Mouse (Mus musculus) MEL (cell line): ENCODE data around the gene Toe1. TPM values are rescaled to one million over a fixed set of nuclear protein-coding genes. Genes with fewer than 3 reads are reported as not detected.
A peak's percentile ranks its signal among the peaks of the same experiment; 100 is the strongest.

ENCODE experiments used
- DNase-seq: peaks from one replicate; pipeline ENCODE4 v3.0.0; 2011; ENCODE audit warnings: low read depth, low spot score
- H3K27ac ChIP-seq: 2 replicates; pipeline ENCODE4 v1.5.1; 2012; ENCODE audit warnings: low read depth, mild to moderate bottlenecking, control low read depth, low read length, moderate library complexity; ENCODE audit not compliant: control insufficient read depth
- H3K27me3 ChIP-seq, 2 experiments: fragments of 150-350 bp in 1 of 2; sonication (generic) in 1 of 2; 2 replicates each; pipeline ENCODE4 v1.6.1; 2012; ENCODE audit warnings: low read length in 2 of 2, mild to moderate bottlenecking in 2 of 2, improper control_type of control experiment in 1 of 2, moderate library complexity in 1 of 2; ENCODE audit not compliant: insufficient read depth in 2 of 2, control insufficient read depth in 1 of 2
- H3K36me3 ChIP-seq, 2 experiments: 2 replicates each; pipeline ENCODE4 v1.6.1; 2012 to 2014; ENCODE audit warnings: low read length in 2 of 2, improper control_type of control experiment in 1 of 2, inconsistent platforms in 1 of 2, mild to moderate bottlenecking in 1 of 2; ENCODE audit not compliant: insufficient read depth in 2 of 2, control insufficient read depth in 1 of 2
- H3K4me1 ChIP-seq, 2 experiments: fragments of 150-350 bp in 1 of 2; sonication (generic) in 1 of 2; 2 replicates each; pipeline ENCODE4 v1.6.1; 2012; ENCODE audit warnings: low read length in 2 of 2, improper control_type of control experiment in 1 of 2, mild to moderate bottlenecking in 1 of 2; ENCODE audit not compliant: insufficient read depth in 2 of 2, control insufficient read depth in 1 of 2
- H3K4me3 ChIP-seq, 2 experiments: fragments of 150-350 bp in 1 of 2; sonication (generic) in 1 of 2; 2 replicates each; pipeline ENCODE4 v1.5.1; 2012; ENCODE audit warnings: low read depth in 2 of 2, low read length in 2 of 2, mild to moderate bottlenecking in 2 of 2, moderate library complexity in 2 of 2, control low read depth in 1 of 2, improper control_type of control experiment in 1 of 2; ENCODE audit not compliant: control insufficient read depth in 1 of 2, insufficient read depth in 1 of 2
- H3K79me2 ChIP-seq: 2 replicates; pipeline ENCODE4 v1.6.1; 2012; ENCODE audit warnings: mild to moderate bottlenecking, low read length, moderate library complexity; ENCODE audit not compliant: control insufficient read depth, poor library complexity, insufficient read depth
- H3K9ac ChIP-seq: 2 replicates; pipeline ENCODE4 v1.6.1; 2012; ENCODE audit warnings: low read depth, mild to moderate bottlenecking, control low read depth, low read length, moderate library complexity; ENCODE audit not compliant: control insufficient read depth, poor library complexity, severe bottlenecking
- H3K9me3 ChIP-seq: fragments of 150-350 bp; sonication (generic); replicated peaks from 2 replicates; pipeline ENCODE4 v1.6.1; 2012; ENCODE audit warnings: mild to moderate bottlenecking, low read length, improper control_type of control experiment, moderate library complexity; ENCODE audit not compliant: insufficient read depth
- BHLHE40 ChIP-seq: IDR thresholded peaks from 2 replicates; pipeline ENCODE4 v1.6.1; 2012; ENCODE audit warnings: low read depth, mild to moderate bottlenecking, inconsistent platforms, low read length, improper control_type of control experiment, borderline replicate concordance
- CHD1 ChIP-seq: IDR thresholded peaks from 2 replicates; pipeline ENCODE4 v1.6.1; 2012; ENCODE audit warnings: low read depth, mild to moderate bottlenecking, inconsistent platforms, low read length, improper control_type of control experiment
- CTCF ChIP-seq, 3 experiments: IDR thresholded peaks in 2 of 3; conservative IDR thresholded peaks in 1 of 3; 2 replicates each; pipeline ENCODE4 v1.5.1; 2011 to 2012; ENCODE audit warnings: low read length in 3 of 3, low read depth in 2 of 3, mild to moderate bottlenecking in 2 of 3, improper control_type of control experiment in 1 of 3, inconsistent platforms in 1 of 3, mixed read lengths in 1 of 3, moderate library complexity in 1 of 3; ENCODE audit not compliant: control insufficient read depth in 1 of 3, insufficient read depth in 1 of 3, poor library complexity in 1 of 3, severe bottlenecking in 1 of 3
- ELF1 ChIP-seq: IDR thresholded peaks from 2 replicates; pipeline ENCODE4 v1.6.1; 2014; ENCODE audit warnings: low read depth, mild to moderate bottlenecking, inconsistent platforms, low read length, improper control_type of control experiment, moderate library complexity
- EP300 ChIP-seq, 2 experiments: IDR thresholded peaks; 2 replicates each; pipeline ENCODE4 v1.6.1; 2011; ENCODE audit warnings: improper control_type of control experiment in 2 of 2, low read length in 2 of 2, low read depth in 1 of 2, mild to moderate bottlenecking in 1 of 2
- ETS1 ChIP-seq: IDR thresholded peaks from 2 replicates; pipeline ENCODE4 v1.6.1; 2012; ENCODE audit warnings: low read depth, mild to moderate bottlenecking, inconsistent platforms, low read length, improper control_type of control experiment, moderate library complexity
- GABPA ChIP-seq: IDR thresholded peaks from 2 replicates; pipeline ENCODE4 v1.6.1; 2012; ENCODE audit warnings: low read depth, mild to moderate bottlenecking, inconsistent platforms, low read length, improper control_type of control experiment, moderate library complexity
- GATA1 ChIP-seq: IDR thresholded peaks from 2 replicates; pipeline ENCODE4 v1.6.1; 2011; ENCODE audit warnings: low read depth, low read length, improper control_type of control experiment
- JUND ChIP-seq: IDR thresholded peaks from 2 replicates; pipeline ENCODE4 v1.6.1; 2011; ENCODE audit warnings: low read depth, mild to moderate bottlenecking, improper control_type of control experiment, low read length
- MAFK ChIP-seq: IDR thresholded peaks from 2 replicates; pipeline ENCODE4 v1.6.1; 2011; ENCODE audit warnings: low read depth, mild to moderate bottlenecking, low read length, improper control_type of control experiment, borderline replicate concordance
- MAX ChIP-seq: IDR thresholded peaks from 2 replicates; pipeline ENCODE4 v1.6.1; 2011; ENCODE audit warnings: low read length, improper control_type of control experiment
- MAZ ChIP-seq: IDR thresholded peaks from 2 replicates; pipeline ENCODE4 v1.6.1; 2012; ENCODE audit warnings: low read depth, mild to moderate bottlenecking, inconsistent platforms, low read length, improper control_type of control experiment
- MEF2A ChIP-seq: IDR thresholded peaks from 2 replicates; pipeline ENCODE4 v1.6.1; 2014; ENCODE audit warnings: low read depth, mild to moderate bottlenecking, inconsistent platforms, low read length, improper control_type of control experiment; ENCODE audit not compliant: poor library complexity, insufficient replicate concordance, severe bottlenecking; ENCODE audit errors: extremely low read depth
- MXI1 ChIP-seq: IDR thresholded peaks from 2 replicates; pipeline ENCODE4 v1.6.1; 2011; ENCODE audit warnings: mild to moderate bottlenecking, low read depth, low read length, improper control_type of control experiment
- MYB ChIP-seq: IDR thresholded peaks from 2 replicates; pipeline ENCODE4 v1.6.1; 2011; ENCODE audit warnings: mild to moderate bottlenecking, low read depth, low read length, improper control_type of control experiment
- MYC ChIP-seq: IDR thresholded peaks from 2 replicates; pipeline ENCODE4 v1.6.1; 2011; ENCODE audit warnings: low read depth, mild to moderate bottlenecking, low read length, improper control_type of control experiment, moderate library complexity
- NELFE ChIP-seq: IDR thresholded peaks from 2 replicates; pipeline ENCODE4 v1.6.1; 2011; ENCODE audit warnings: low read depth, low read length, improper control_type of control experiment
- NRF1 ChIP-seq: IDR thresholded peaks from 2 replicates; pipeline ENCODE4 v1.6.1; 2014; ENCODE audit warnings: low read depth, mild to moderate bottlenecking, inconsistent platforms, low read length, improper control_type of control experiment, moderate library complexity; ENCODE audit not compliant: poor library complexity, insufficient read depth, severe bottlenecking
- POLR2AphosphoS2 ChIP-seq: IDR thresholded peaks from 2 replicates; pipeline ENCODE4 v1.6.1; 2011; ENCODE audit warnings: low read length, improper control_type of control experiment
- POLR2AphosphoS5 ChIP-seq: IDR thresholded peaks from 2 replicates; pipeline ENCODE4 v1.6.1; 2012; ENCODE audit warnings: low read depth, borderline replicate concordance, mild to moderate bottlenecking, inconsistent platforms, low read length, moderate library complexity, mixed read lengths
- RCOR1 ChIP-seq: IDR thresholded peaks from 2 replicates; pipeline ENCODE4 v1.6.1; 2012; ENCODE audit warnings: low read depth, mild to moderate bottlenecking, inconsistent platforms, low read length, improper control_type of control experiment
- SMC3 ChIP-seq: IDR thresholded peaks from 2 replicates; pipeline ENCODE4 v1.6.1; 2011; ENCODE audit warnings: low read depth, low read length, improper control_type of control experiment
- TCF12 ChIP-seq: IDR thresholded peaks from 2 replicates; pipeline ENCODE4 v1.6.1; 2014; ENCODE audit warnings: low read depth, mild to moderate bottlenecking, inconsistent platforms, low read length, improper control_type of control experiment, moderate library complexity
- UBTF ChIP-seq: IDR thresholded peaks from 2 replicates; pipeline ENCODE4 v1.6.1; 2012; ENCODE audit warnings: low read depth, mild to moderate bottlenecking, inconsistent platforms, low read length, improper control_type of control experiment, moderate library complexity, borderline replicate concordance; ENCODE audit not compliant: insufficient read depth
- USF1 ChIP-seq: IDR thresholded peaks from 2 replicates; pipeline ENCODE4 v1.6.1; 2014; ENCODE audit warnings: low read depth, mild to moderate bottlenecking, inconsistent platforms, low read length, improper control_type of control experiment, moderate library complexity
- USF2 ChIP-seq, 2 experiments: IDR thresholded peaks; 2 replicates each; pipeline ENCODE4 v1.6.1; 2011 to 2012; ENCODE audit warnings: improper control_type of control experiment in 2 of 2, low read length in 2 of 2, borderline replicate concordance in 1 of 2, inconsistent platforms in 1 of 2, low read depth in 1 of 2, mild to moderate bottlenecking in 1 of 2; ENCODE audit not compliant: insufficient read depth in 1 of 2
- ZC3H11A ChIP-seq: IDR thresholded peaks from 2 replicates; pipeline ENCODE4 v1.6.1; 2012; ENCODE audit warnings: low read depth, mild to moderate bottlenecking, inconsistent platforms, low read length, improper control_type of control experiment
- ZKSCAN1 ChIP-seq: IDR thresholded peaks from 2 replicates; pipeline ENCODE4 v1.6.1; 2012; ENCODE audit warnings: low read depth, mild to moderate bottlenecking, inconsistent platforms, low read length, improper control_type of control experiment, moderate library complexity
- ZMIZ1 ChIP-seq: IDR thresholded peaks from 2 replicates; pipeline ENCODE4 v1.6.1; 2012; ENCODE audit warnings: low read depth, mild to moderate bottlenecking, inconsistent platforms, low read length, improper control_type of control experiment, moderate library complexity
- ZNF384 ChIP-seq: IDR thresholded peaks from 2 replicates; pipeline ENCODE4 v1.6.1; 2012; ENCODE audit warnings: low read depth, mild to moderate bottlenecking, inconsistent platforms, low read length, improper control_type of control experiment
- polyA plus RNA-seq, 2 experiments: library from polyadenylated mRNA; stranded (reverse) in 1 of 2; unstranded in 1 of 2; fragments of >175 nt in 1 of 2; fragments of >200 nt in 1 of 2; gene quantifications; 2 replicates each; pipeline versions ENCODE4 v1.2.1 to v1.2.4; 2012; ENCODE audit warnings: low replicate concordance in 2 of 2, low read depth in 1 of 2; ENCODE audit not compliant: insufficient read length in 2 of 2, insufficient read depth in 1 of 2, missing spikeins in 1 of 2
- total RNA-seq: library from RNA; depleted of rRNA; stranded (reverse); fragments of 300-350 nt; gene quantifications from 2 replicates; pipeline ENCODE4 v1.2.3, GENCODE M21; 2012

Gene Toe1
- total and polyA plus RNA-seq, 3 experiments = 38.3 to 49.3 TPM; not detected in 1

GRCm38 (mm10) chr4:116811012-116811411 is 3.6 kb upstream of the Toe1 start:
- TF ChIP-seq GATA1 (peak; percentile 23; the same call in 1 of the 2 replicates), NRF1 (no peak), ETS1 (peak; percentile 30; the same call in 1 of the 2 replicates), ELF1 (no peak), POLR2AphosphoS2 (no peak), MYC (no peak), MAX (no peak), TCF12 (peak; percentile 76; the same call in 1 of the 2 replicates), EP300 (IDR thresholded peaks at IDR 0.05; ENCODE audit: low read depth in 1 of 2, low read length in 2 of 2) (peak in 1 of 2 experiments; percentile 49; a peak in 2 of 4 replicates), MAFK (no peak), MAZ (no peak), ZMIZ1 (no peak), USF1 (peak; percentile 56; the same call in 1 of the 2 replicates), RCOR1 (peak; percentile 83)
- no peak overlapping the region for H3K27ac ChIP-seq
- peaks cover 12% of the 10 kb centered on the region for H3K79me2 ChIP-seq
- DNase-seq = peak; percentile 28
- H3K27me3 ChIP-seq = no peaks in the 10 kb centered on the region
- H3K9me3 ChIP-seq = no peaks in the 10 kb centered on the region
- no peak overlapping the region for H3K9ac ChIP-seq
- H3K4me1 ChIP-seq = peaks cover 0 to 10% of the 10 kb centered on the region in 2 experiments; a peak in 2 of 4 replicates
- H3K36me3 ChIP-seq = peaks cover 0 to 3% of the 10 kb centered on the region in 2 experiments; a peak in 2 of 4 replicates
- H3K4me3 ChIP-seq = no peak overlapping the region

GRCm38 (mm10) chr4:116799901-116800300 is 7.5 kb downstream of the Toe1 start:
- DNase-seq = peak; percentile 78
- Histone ChIP-seq H3K36me3 (peaks cover 0 to 4% of the 10 kb centered on the region in 2 experiments; a peak in 1 of 4 replicates), H3K4me3 (no peak overlapping the region)
- 0 out of 2 replicates have a peak, but pooled peaks have one; percentile 23 for TF ChIP-seq ETS1
- TF ChIP-seq SMC3 = peak; percentile 61
- no peak for TF ChIP-seq RCOR1
- no peak for TF ChIP-seq ZC3H11A
- no peak for TF ChIP-seq BHLHE40
- no peak for TF ChIP-seq MYB
- TF ChIP-seq MEF2A = no peak
- no peak for TF ChIP-seq UBTF
- peak; percentile 52 for TF ChIP-seq MXI1
- no peak for TF ChIP-seq EP300 (IDR thresholded peaks at IDR 0.05; ENCODE audit: low read depth in 1 of 2, low read length in 2 of 2)
- TF ChIP-seq NELFE = no peak
- no peak for TF ChIP-seq CHD1
- TF ChIP-seq MYC = no peak
- TF ChIP-seq NRF1 = no peak
- no peak for TF ChIP-seq POLR2AphosphoS2
- no peak for TF ChIP-seq JUND
- no peak for TF ChIP-seq ZKSCAN1
- TF ChIP-seq GABPA = no peak
- TF ChIP-seq ZMIZ1 = no peak
- TF ChIP-seq ZNF384 = no peak
- TF ChIP-seq CTCF (IDR thresholded peaks at IDR 0.05 in 2 of 3, conservative IDR thresholded peaks at IDR 0.05 in 1 of 3; ENCODE audit: control insufficient read depth in 1 of 3, insufficient read depth in 1 of 3, low read depth in 2 of 3, low read length in 3 of 3, poor library complexity in 1 of 3, severe bottlenecking in 1 of 3) = peak; percentile 59 to 71 (median 60)
- no peak for TF ChIP-seq USF1
- no peak for TF ChIP-seq MAX
- no peak for TF ChIP-seq USF2 (IDR thresholded peaks at IDR 0.05; ENCODE audit: borderline replicate concordance in 1 of 2, insufficient read depth in 1 of 2, low read depth in 1 of 2, low read length in 2 of 2)
- TF ChIP-seq POLR2AphosphoS5 = no peak

More at GRCm38 (mm10) chr4:116799901-116800300, 7.5 kb downstream of the Toe1 start:
- H3K9ac ChIP-seq = no peak overlapping the region
- H3K79me2 ChIP-seq = no peaks in the 10 kb centered on the region
- no peak overlapping the region for H3K27ac ChIP-seq
- H3K27me3 ChIP-seq = no peaks in the 10 kb centered on the region
- H3K4me1 ChIP-seq = no peaks in the 10 kb centered on the region
- no peaks in the 10 kb centered on the region for H3K9me3 ChIP-seq
